Mouse (Mus musculus) T-cell, adult 2 months (primary cell): ENCODE data around the gene Acat3.
"Not testable (repeated sequence)": the region's sequence is repeated elsewhere in the genome, so short reads cannot be mapped to it uniquely, and the experiment has no call there.

Experiments
- DNase-seq: peaks from one replicate; pipeline ENCODE4 v3.0.0; 2022; ENCODE audit warnings: low spot score

The Acat3 gene

GRCm38 (mm10) chr17:12916588-12917380 is 23.6 kb downstream of the Acat3 start:
- DNase-seq: peak; percentile 55

GRCm38 (mm10) chr17:12915881-12916583 is 24.4 kb downstream of the Acat3 start, which contains the start of gene Mrpl18:
Gene Mrpl18, minus strand, starts transcription at chr17:12916345.
- peak; percentile 98 for DNase-seq

- no peak for DNase-seq
Observed at GRCm38 (mm10) chr17:12915488-12915880, 24.9 kb downstream of the Acat3 start, which contains the start of gene Tcp1. Gene Tcp1, plus strand, starts transcription at chr17:12915701.

GRCm38 (mm10) chr17:12910391-12910790 is 30.0 kb downstream of the Acat3 start:
- DNase-seq: no peak

GRCm38 (mm10) chr17:12909361-12910280 is 30.8 kb downstream of the Acat3 start, which contains the start of gene Pnldc1:
Gene Pnldc1, minus strand, starts transcription at chr17:12910230.
- DNase-seq: peak; percentile 5

GRCm38 (mm10) chr17:12906436-12906835 is 34.0 kb downstream of the Acat3 start:
- no peak for DNase-seq

- no peak for DNase-seq
Observed at GRCm38 (mm10) chr17:12905810-12906209, 34.6 kb downstream of the Acat3 start.

GRCm38 (mm10) chr17:12904349-12904748 is 36.1 kb downstream of the Acat3 start:
- no peak for DNase-seq

- DNase-seq: no peak
Observed at GRCm38 (mm10) chr17:12903372-12904333, 36.7 kb downstream of the Acat3 start.

- no peak for DNase-seq
Observed at GRCm38 (mm10) chr17:12902291-12902690, 38.1 kb downstream of the Acat3 start.

- not testable (repeated sequence) for DNase-seq
Observed at GRCm38 (mm10) chr17:12898607-12899006, 41.8 kb downstream of the Acat3 start.

GRCm38 (mm10) chr17:12897674-12898073 is 42.7 kb downstream of the Acat3 start:
- no peak for DNase-seq

- DNase-seq: no peak
Observed at GRCm38 (mm10) chr17:12892033-12892432, 48.4 kb downstream of the Acat3 start.

- no peak for DNase-seq
Observed at GRCm38 (mm10) chr17:12891054-12891453, 49.3 kb downstream of the Acat3 start.

GRCm38 (mm10) chr17:12887021-12887775 is 53.2 kb downstream of the Acat3 start:
- DNase-seq: no peak

GRCm38 (mm10) chr17:12886620-12887019 is 53.8 kb downstream of the Acat3 start:
- DNase-seq: peak; percentile 27

GRCm38 (mm10) chr17:12881216-12881615 is 59.2 kb downstream of the Acat3 start:
- DNase-seq: no peak

GRCm38 (mm10) chr17:12880178-12880577 is 60.2 kb downstream of the Acat3 start:
- DNase-seq: peak; percentile 75

GRCm38 (mm10) chr17:12875734-12876133 is 64.7 kb downstream of the Acat3 start, which contains the start of gene Mrgprh:
Gene Mrgprh, plus strand, starts transcription at chr17:12876034.
- DNase-seq: no peak
